Mouse (Mus musculus) erythroid progenitor cell, adult 5-6 weeks (primary cell): ENCODE results near the gene Vta1. TPM values are rescaled to one million over a fixed set of nuclear protein-coding genes. Genes with fewer than 3 reads are reported as not detected.

Experiments used
- ATAC-seq: replicated peaks from 2 replicates; pipeline ENCODE4 v1.8.0; 2016; ENCODE audit warnings: moderate number of reproducible peaks, mild to moderate bottlenecking, moderate TSS enrichment, inconsistent platforms; ENCODE audit not compliant: poor library complexity, low FRiP score, severe bottlenecking
- total RNA-seq, 2 experiments: library from RNA; stranded (forward) in 1 of 2; stranded (reverse) in 1 of 2; fragments of 150-400 nt in 1 of 2; fragments of 186-747, 209-891 nt in 1 of 2; gene quantifications; 2 replicates each; pipeline versions ENCODE4 v1.2.3 to v1.2.4; 2015 to 2017; ENCODE audit warnings: low replicate concordance in 2 of 2

Gene Vta1
- total RNA-seq (2015; ENCODE audit: low replicate concordance) (26.0 and 28.5 TPM in 2 replicates), total RNA-seq (2017; ENCODE audit: low replicate concordance) (20.1 and 29.4 TPM in 2 replicates)

GRCm38 (mm10) chr10:14705072-14706066 is at the start of gene Vta1, which contains the start of gene Nmbr:
Gene Vta1 (minus strand): TSS chr10:14705560.
Gene Nmbr (plus strand): TSS chr10:14705591.
- peak; percentile 95 for ATAC-seq

- no peak for ATAC-seq
Observed at GRCm38 (mm10) chr10:14734285-14734684, 28.9 kb upstream of the Vta1 start.

- ATAC-seq, result no peak
Observed at GRCm38 (mm10) chr10:14725671-14726070, 20.3 kb upstream of the Vta1 start.

- ATAC-seq, result no peak
Observed at GRCm38 (mm10) chr10:14718114-14718513, 12.8 kb upstream of the Vta1 start, which contains the start of gene Gje1. Gene Gje1 (minus strand): TSS chr10:14718214.

GRCm38 (mm10) chr10:14703830-14704420 is 1.4 kb downstream of the Vta1 start:
- ATAC-seq, result no peak

- ATAC-seq, result no peak
Observed at GRCm38 (mm10) chr10:14703239-14703638, 2.1 kb downstream of the Vta1 start.

GRCm38 (mm10) chr10:14690349-14690748 is 15.0 kb downstream of the Vta1 start:
- ATAC-seq, result no peak

- no peak for ATAC-seq
Observed at GRCm38 (mm10) chr10:14688785-14689442, 16.4 kb downstream of the Vta1 start.

- ATAC-seq, result no peak
Observed at GRCm38 (mm10) chr10:14685663-14686062, 19.7 kb downstream of the Vta1 start.

- no peak for ATAC-seq
Observed at GRCm38 (mm10) chr10:14666147-14666546, 39.2 kb downstream of the Vta1 start.

- no peak for ATAC-seq
Observed at GRCm38 (mm10) chr10:14660875-14661274, 44.5 kb downstream of the Vta1 start.

GRCm38 (mm10) chr10:14639635-14640034 is 65.7 kb downstream of the Vta1 start:
- no peak for ATAC-seq

GRCm38 (mm10) chr10:14639043-14639442 is 66.3 kb downstream of the Vta1 start:
- ATAC-seq, result no peak

GRCm38 (mm10) chr10:14625706-14626105 is 79.7 kb downstream of the Vta1 start:
- no peak for ATAC-seq

GRCm38 (mm10) chr10:14619156-14619555 is 86.2 kb downstream of the Vta1 start:
- no peak for ATAC-seq

GRCm38 (mm10) chr10:14618301-14618700 is 87.1 kb downstream of the Vta1 start:
- no peak for ATAC-seq

GRCm38 (mm10) chr10:14615441-14615840 is 89.9 kb downstream of the Vta1 start:
- no peak for ATAC-seq

- no peak for ATAC-seq
Observed at GRCm38 (mm10) chr10:14607597-14607996, 97.8 kb downstream of the Vta1 start.
